Mouse (Mus musculus) lung, postnatal 36 days (tissue): ENCODE measurements around the gene Lrrk1.
A peak's percentile ranks its signal among the peaks of the same experiment; 100 is the strongest.

Source experiments
- DNase-seq: peaks from one replicate; pipeline ENCODE4 v3.0.0; 2022; ENCODE audit warnings: mixed read lengths

The Lrrk1 gene

DNA sequence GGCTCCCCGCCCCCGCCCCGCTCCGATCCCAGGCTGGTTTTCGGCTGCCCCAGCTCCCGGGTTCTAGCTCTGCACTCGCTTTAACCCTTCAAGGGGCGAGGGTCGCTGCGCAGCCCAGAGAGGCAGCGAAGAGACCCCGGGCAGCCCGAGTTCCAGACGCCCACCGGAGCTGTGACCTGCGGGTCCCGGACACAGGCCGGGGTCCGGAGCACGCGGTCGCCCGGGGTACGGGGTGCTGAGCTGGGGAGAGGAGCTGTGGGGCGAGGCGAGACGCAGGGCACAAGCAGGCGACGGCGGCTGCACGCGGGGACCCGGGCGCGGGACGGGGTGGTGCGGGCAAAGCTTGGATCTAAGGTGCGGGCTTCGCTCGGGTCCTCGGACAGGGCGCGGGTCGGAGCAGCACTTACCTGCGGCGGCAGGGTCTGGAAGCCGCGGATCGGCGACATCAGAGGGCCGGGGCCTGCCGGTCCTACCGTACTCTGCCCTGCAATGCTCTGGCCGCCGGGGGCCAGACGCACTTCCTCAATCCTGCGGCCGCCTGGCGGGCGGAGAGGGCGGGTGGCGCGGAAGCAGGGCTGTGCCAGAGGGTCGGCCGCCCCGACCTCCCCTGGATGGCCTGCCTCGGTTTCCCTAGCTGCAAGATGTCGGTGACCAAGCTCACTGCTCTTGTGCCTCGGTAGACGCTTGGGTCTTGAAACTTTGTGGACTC is at the start of gene Lrrk1:
Gene Lrrk1, minus strand, starts transcription at position 538 of the 709 bp plus-strand sequence.
- peak; percentile 71 for DNase-seq

GRCm38 (mm10) chr7:66434453-66434935 is 46.3 kb upstream of the Lrrk1 start:
- peak; percentile 82 for DNase-seq

DNA sequence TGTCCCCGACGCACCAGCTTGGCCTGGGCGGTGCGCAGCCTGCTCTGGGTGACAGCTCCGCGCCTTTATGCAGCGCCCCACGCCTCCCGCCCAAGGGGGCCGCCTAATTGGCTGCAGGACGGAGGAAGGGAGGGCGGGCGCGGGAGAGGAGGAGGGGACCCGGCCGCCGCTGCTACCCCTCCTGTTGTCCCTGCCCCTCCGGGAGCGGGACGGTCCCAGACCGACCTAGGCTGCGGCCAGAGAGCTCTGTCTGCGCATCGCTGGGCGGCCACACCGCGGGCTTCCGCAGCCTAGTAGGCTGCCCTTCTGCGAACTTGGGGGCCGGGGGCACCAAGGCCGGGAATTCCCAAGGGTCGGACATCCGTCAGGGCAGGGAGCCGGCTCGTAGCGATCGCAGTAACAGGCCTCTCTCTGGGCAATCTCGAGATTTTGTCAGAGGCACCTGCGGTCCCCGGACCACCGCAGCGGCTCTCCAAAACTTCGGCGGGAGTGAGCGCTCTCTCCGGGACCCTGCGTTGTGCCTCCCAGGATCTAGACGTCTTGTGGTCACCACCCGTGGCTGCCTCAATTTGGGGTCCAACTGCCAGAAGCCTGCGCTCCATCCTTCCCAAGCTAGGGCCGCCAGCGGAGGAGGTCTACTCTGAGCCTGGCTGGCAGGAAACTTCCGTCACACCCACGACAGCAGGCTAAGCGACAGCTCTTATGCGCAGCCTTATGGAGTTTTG is 39.4 kb upstream of the Lrrk1 start, which contains the start of gene Aldh1a3:
Gene Aldh1a3, minus strand, starts transcription at position 81 of the 725 bp plus-strand sequence.
- DNase-seq: no peak

- DNase-seq: no peak
Measured at GRCm38 (mm10) chr7:66427053-66427436, 38.9 kb upstream of the Lrrk1 start.

DNA sequence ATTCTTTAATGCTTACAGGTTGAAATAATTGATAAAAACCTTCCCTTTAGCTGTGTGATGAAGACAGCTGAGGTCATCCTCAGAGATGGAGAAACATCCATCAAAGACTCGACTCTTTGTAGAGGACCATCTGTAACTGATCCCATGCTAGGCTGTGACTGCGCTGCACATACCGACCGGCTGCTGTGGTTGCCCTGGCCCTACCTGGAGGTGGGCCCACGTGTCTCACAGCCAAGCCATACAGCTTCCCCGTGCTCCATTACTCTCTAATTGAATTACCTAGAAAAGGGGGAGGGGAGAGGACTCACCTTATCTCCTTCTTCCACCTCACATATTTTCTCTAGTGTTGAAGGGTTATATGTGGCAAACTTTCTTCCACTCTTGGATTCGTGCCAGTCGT is 33.8 kb upstream of the Lrrk1 start:
- DNase-seq: no peak

GRCm38 (mm10) chr7:66418981-66419380 is 30.8 kb upstream of the Lrrk1 start:
- DNase-seq: no peak

GRCm38 (mm10) chr7:66416829-66417228 is 28.7 kb upstream of the Lrrk1 start:
- no peak for DNase-seq

GRCm38 (mm10) chr7:66413093-66413492 is 24.9 kb upstream of the Lrrk1 start:
- DNase-seq: no peak

DNA sequence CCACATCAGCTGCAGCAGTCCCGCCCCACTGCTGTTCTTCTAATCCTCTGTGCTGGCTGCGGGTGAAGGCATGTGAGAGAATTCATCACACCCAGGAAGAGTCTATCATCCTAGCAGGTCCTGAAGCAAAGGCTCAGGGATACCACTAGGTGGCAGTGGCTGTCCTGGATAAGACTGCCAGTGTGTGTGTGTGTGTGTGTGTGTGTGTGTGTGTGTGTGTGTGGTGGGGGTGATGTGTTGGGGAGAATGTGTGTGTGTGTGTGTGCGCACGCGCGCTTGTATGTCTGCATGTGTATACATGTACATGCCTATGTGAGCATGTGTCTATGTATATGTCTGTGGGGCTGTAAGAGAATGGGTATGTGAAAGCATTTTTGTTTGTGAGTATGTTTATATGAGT is 21.3 kb upstream of the Lrrk1 start:
- DNase-seq: peak; percentile 36

- DNase-seq: no peak
Measured at GRCm38 (mm10) chr7:66406971-66407370, 18.8 kb upstream of the Lrrk1 start.

DNA sequence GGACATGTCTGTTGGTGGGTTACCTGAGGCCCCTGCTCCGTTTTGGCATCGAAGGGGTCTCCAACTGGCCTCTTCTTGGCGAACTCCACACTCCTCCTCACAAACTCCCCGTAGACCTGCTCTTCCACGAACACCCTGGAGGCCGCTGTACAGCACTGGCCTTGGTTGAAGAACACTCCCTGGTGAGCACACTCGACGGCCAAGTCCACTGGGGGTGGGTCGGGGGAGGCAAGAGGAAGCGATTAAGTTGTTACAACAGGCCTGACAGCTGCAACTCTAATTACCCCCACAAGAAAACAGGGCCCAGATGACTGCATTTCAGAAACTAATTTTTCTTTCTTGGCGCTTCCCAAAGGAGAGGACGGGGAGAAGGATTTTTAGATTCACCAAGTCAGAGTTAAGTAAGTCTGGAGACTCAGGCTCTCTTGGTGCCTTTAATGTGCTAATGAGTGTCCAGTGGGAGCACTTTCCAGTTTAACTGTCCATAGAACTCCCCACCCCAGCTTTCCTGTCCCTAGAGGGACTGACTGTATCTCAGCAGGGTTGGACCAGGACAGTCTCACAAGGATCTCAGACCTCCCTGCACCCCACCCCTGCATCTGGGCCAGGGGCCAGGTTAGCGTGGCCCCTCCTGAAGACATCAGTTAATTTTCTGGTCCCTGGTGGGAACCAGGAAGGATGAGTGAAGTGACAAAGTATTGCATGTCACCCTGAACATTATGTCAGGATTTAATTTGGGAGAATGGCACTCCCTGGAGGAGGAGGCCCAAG is 18.0 kb upstream of the Lrrk1 start:
- no peak for DNase-seq

- DNase-seq: no peak
Measured at GRCm38 (mm10) chr7:66405541-66405940, 17.4 kb upstream of the Lrrk1 start.

DNA sequence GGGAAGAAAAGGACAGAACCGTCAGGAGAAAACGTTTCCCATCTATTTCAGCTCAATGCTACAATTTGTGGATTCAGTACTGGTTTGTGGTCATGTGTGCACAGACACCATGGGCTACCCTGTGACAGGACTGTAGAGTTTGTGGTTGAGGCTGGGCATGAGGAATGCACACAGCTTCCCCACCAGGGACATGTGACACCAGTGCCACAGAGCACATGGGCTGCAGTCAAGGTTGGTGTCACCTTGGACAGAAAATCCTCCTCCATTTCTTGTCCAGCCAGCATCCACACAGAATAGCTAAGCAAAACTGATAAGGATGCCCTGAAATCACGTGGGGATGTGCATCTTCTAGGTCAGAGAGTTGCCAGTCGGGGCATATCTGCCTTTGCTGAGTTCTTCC is 16.7 kb upstream of the Lrrk1 start:
- DNase-seq: no peak

DNA sequence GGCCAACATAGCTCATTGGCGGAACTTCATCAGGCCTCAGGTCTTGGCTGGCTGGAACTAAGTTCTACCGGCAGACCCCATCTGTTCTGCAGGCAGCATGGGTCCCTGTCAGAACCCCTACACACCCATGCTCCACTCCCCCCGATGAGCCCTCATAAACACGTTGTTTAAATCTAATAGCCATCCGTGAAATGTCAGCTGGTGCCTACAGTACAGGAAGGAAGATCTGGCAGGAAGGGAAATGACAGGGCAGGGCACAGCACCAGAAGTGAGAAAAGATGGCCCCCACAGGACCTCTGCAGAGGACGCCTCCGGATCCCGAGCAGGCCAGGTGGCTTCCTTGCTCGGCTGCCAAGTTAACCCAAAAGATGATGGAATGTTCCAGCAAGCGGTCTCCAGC is 16.0 kb upstream of the Lrrk1 start:
- no peak for DNase-seq

GRCm38 (mm10) chr7:66402876-66403275 is 14.7 kb upstream of the Lrrk1 start:
- DNase-seq: no peak

DNA sequence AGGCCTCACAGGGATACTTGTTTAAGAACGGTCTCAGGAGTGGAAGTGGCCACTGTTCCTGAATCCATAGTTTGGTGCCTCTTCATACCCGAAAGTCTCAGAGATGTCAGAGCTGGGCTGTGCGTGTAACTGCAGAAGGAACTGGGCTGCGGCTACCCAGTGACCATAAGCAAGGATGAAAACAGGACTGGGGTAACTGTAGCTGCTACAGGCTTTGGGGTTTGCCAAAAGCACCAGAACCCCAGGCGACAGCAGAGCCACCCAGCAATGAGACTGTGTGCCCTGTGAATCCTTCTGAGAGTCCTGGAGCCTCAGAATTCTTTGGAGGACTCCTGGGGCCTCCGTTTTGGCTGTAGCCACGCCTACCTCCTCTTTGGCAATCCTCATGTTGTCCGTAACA is 13.5 kb upstream of the Lrrk1 start:
- no peak for DNase-seq

DNA sequence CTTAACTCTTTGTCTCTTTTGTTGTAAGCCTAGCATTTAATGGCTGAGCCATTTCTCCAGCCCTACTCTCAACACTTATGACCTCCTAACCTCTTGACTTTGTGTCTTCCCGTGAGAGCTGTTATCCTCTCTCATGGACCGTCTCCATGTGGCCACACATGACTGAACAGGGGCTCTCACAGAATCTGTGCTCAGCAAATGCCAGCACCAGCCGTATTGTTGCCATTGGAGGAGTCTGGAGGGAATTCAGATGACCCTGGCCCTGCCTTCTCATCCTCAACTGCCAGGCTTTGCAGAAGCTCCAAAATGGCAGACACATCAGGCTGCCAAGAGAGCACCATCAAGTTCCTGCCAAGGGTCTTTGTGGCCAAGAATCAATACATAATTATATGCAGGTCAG is 9.1 kb upstream of the Lrrk1 start:
- no peak for DNase-seq

GRCm38 (mm10) chr7:66388621-66389532 is 727 bp upstream of the Lrrk1 start:
- DNase-seq: peak; percentile 94

GRCm38 (mm10) chr7:66387419-66387812 is 734 bp downstream of the Lrrk1 start:
- peak; percentile 25 for DNase-seq

GRCm38 (mm10) chr7:66386411-66386810 is 1.7 kb downstream of the Lrrk1 start:
- no peak for DNase-seq

GRCm38 (mm10) chr7:66385826-66386225 is 2.3 kb downstream of the Lrrk1 start:
- no peak for DNase-seq

GRCm38 (mm10) chr7:66384891-66385290 is 3.3 kb downstream of the Lrrk1 start:
- no peak for DNase-seq
